Mouse (Mus musculus) E14TG2a.4 (cell line): ENCODE data around the gene Abhd17a.

ENCODE experiments used
- CTCF ChIP-seq: conservative IDR thresholded peaks from 2 replicates; pipeline ENCODE4 v1.5.1; 2014; ENCODE audit warnings: low read length
- NANOG ChIP-seq: IDR thresholded peaks from 2 replicates; pipeline ENCODE4 v1.6.1; 2014; ENCODE audit warnings: borderline replicate concordance, low read length, mixed read lengths
- POU5F1 ChIP-seq: IDR thresholded peaks from 2 replicates; pipeline ENCODE4 v1.6.1; 2014; ENCODE audit warnings: low read length, borderline replicate concordance

- TF ChIP-seq CTCF (no peak), NANOG (no peak), POU5F1 (no peak)
Measured at GRCm38 (mm10) chr10:80610116-80610785, 20.1 kb upstream of the Abhd17a start.
